Mouse (Mus musculus): Measurements from ENCODE around the gene Nup188.

DNA sequence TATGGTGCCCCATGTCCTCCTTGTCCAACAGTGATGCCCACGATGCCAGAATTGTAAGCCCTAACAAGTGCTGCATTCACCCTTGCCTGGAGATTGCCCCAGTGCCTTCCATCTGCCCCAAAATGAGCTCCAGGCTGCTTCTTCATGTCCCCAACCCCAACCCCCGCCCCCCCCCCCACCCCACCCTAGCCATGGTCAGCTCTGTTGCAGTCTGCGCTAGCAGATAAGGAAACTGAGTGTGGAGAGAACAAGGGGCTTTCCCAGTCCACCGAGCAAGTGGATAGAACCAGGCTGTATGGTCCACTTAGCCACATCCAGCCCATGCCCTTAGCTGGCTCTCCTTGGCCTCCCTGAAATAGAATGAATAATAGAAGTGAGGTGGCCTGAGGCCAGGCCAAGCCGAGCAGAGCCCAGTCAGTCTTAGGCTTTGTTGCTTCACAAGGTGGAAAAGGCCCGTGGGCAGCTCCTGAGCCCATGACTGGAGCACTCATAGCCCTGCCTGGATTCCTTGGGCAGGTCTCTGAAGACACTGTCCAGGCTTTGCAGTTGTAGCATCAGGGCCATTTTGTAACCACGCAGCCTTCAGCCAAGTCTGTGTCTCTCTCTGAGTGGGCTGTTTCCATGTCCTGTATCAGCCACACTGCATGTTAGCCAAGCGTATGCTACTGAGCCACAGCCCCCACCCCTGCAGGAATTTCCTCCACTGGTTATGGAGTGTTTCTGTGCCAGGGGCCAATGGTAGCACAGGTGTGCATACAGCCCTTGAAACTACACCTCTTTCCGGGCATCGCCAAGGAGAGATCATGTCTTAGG lies 94.6 kb downstream of the Nup188 start:
- TF ChIP-seq CTCF (IDR thresholded peaks at IDR 0.05; ENCODE audit: insufficient read depth, low read length): no peak
- TF ChIP-seq POLR2A (IDR thresholded peaks at IDR 0.05; ENCODE audit: borderline replicate concordance, extremely low read depth, low read depth, low read length): no peak

Measured in lung, adult 2 months (tissue).